Mouse (Mus musculus) ovary, adult 18-20 months (tissue): ENCODE results near the gene Cyb5d1.

ENCODE experiments used
- DNase-seq: peaks from one replicate; pipeline ENCODE4 v3.0.0; 2022; ENCODE audit warnings: low spot score, mixed read lengths

The Cyb5d1 gene

DNA sequence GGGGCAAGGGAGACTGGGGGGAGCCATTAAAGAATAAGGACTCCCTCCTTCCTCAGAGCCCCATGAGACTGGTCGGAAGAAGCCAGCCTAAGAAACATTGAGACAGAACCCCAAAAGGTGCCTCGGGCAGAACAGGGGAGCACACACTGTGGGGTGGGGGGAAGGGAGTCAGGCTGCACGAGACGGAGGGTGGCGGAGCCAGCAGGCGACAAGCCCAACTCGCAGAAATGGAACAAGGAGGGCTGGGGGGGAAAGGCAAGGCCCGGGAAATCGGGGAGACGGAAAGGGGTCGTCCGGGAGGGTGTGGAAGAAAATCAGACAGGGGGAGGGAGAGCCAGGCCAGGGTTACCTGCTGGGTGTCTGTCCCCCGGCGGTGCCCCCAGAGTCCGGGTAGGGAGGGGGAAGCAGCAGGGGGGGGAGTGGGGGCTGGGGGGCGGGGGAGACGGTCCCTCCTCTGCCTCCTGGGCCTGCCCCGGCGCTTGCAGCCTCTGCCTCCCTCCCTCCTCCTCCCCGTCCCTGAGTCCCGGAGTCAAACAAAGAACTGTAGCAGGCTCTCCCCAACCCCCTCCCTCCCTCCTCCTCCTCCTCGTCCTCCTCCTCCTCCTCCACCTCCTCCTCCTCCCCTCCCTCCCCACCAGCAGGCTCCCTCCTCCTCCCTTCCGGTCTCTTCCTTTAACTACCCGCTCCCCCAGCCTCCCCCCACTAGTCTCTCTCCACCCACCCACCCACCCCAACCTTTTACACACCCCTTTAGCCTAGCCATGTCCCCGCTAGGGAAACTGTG is 20.4 kb upstream of the Cyb5d1 start:
- DNase-seq: peak; percentile 79

DNA sequence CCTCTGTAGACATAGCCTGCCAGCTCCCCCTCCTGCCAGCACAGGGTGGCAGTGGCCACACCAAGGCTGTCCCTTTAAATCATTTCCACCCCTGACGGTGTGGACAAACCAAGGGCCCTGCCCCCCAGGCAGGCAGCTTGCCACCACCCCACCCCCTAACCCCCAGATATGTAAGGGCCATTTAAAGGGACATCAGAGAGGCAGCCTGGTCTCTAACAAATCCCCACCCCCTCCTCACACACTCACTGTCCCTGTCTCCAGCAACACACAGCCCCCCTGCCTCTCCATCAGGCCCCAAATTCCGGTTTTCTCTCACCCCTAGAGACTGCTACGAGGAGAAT is 19.9 kb upstream of the Cyb5d1 start:
- peak; percentile 70 for DNase-seq

DNA sequence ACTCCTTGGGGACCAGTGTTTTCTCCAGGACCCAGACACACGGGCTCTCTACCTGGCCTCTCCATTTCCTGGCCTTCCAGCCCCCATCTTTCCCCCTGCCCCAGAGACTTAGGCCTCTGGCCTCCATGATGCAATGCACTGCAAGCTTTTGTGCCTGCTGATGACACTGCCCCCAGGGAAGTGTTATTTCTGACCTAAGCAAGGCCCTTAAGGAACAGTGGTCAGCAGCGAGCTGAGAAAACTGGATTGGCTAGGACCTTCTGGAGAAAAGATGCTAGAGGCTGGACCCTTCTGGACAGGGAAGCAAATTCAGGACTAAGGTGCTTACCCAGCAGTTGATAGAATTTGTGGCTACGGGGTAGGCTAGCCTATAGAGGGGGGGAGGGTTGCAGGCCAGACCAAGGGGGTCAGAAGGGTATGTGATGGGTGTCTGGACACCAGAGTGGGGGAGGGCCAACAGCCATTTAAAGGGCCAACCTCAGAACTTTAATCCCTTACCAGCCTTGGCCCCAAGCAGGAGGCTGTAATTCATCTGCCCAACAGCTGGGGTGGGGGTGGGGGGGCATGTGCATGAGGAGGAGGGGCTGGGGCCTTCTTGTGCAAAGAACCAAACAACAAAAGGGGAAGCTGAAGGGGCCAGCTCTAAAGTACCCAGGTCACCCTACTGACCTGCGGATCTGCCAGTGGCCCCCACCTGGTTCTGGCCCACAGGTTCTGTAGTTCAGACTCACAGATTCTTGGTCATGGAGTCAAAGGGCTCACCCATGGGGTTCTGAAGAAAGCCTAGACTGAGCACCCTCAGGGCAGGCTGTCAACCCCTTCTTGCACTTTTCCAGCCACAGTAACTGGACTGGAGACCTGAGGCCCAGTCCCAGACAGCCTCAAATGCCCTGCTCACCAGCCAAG is 19.2 kb upstream of the Cyb5d1 start:
- DNase-seq: no peak

DNA sequence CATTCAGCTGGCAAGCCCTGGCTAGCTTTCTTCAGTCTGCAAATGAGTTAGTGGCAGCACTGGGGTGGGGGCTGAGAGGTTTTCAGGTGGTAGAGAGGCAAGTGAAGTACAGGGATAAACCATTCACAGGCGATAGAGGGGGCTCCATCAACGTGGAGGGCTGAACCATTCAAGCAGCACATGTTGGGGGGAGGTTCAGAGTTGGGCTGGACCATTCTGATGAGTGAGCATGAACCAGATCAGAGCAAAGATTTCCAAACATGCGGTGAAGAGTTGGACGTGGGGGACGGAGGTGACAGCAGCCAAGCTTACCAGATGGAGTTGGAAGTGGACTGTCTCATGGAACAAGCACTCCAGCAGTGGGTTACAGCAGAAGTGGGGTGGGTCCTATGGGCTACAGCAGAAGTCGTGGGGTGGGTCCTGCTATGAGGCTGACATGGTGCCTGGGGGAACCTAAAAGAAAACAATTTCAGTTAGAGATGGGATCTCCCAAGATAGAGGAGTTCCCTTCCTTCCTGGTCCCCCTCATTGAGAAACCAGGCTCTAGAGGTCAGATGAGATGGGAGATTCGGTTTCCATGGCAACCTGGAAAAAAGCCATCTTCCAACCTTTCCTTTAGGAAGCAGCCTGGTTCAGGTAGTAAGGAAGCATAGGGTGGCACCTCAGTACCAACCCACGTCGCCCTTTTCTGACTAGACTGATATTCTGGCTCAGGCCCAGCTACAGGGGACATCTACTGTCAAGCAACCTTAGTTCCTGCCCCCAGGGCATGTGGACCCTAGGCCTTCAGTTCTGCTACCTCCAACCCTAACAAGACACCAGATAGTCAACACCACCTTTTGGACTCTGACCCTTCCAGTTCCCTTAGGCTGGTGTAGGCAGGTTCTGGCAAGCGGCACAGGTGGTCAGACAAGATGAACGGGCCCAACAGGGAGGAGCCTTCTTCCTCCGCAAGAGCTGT is 18.1 kb upstream of the Cyb5d1 start, which contains the start of gene Kdm6b:
Gene Kdm6b (minus strand): TSS at position 455 of the 961 bp plus-strand sequence.
- peak; percentile 3 for DNase-seq

DNA sequence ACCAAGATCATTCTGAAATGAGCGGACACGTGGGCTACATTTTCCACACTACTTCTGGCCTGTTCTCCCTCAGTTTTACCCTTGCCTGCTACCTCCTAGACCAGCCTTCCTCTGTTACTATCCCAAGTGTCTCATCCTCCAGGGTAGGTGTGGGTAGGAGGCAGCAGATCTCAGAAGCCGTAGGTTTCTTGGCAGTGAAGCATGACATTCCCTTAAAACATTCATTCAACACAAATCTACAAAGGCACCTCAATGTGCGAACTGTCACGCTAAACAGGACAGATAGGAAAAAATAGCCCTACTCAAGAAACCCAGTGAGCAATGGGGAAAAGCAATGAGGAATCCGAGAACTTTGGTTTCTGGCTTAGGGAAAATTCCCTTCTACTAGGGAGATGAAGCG is 17.1 kb upstream of the Cyb5d1 start:
- DNase-seq: no peak

DNA sequence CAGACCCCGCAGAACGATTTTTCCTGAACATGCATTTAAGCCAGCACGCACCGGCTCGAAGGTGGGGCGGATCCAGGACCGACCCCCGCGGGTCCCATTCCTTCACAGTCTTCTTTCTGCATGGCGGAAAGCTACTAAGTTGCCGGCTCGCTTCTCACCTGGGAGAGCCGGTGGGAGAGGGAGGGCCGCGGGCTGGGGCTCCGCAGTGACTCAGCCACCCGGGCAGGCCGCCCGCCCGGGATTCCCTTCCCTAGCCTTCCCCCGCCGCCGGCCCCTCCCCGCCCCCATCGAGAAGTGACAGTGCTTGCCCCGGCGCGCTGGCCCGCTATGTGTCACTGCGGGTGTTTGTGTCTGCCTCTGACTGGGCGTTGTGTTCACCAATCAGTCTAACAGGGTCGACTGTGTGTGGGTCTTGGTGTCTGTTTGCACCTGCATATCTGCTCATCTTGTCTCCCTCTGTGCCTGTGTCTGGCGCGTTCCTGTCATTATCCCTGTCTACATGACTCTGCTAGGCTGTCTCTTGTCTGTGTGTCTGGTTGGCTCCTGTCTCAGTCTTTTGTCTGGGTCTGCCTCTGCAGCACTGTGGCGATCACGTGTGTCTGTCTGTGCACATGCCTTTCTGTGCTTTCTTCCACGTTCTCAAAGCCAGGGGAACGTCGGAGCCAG is 16.2 kb upstream of the Cyb5d1 start:
- peak; percentile 40 for DNase-seq

DNA sequence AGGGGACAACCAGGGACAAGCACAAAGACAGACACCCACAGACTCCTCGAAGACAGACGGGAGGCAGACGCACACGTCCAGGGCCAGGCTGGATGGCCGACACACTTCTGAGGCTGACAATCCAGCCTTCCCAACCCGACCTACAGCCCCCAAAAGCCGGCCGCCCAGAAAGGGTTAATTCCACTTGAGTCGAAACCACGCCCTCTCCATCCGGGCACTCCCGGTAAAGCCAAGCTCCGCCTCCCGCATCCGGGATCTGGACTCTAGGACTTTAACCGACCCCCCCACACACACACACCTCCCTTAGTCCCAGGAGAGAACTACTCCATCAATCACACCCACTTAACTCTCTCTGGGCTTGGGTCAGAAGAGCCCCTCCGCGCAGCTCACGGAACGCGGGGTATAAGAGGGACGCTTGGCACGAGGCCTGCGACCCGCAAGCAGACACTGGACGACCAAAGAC is 15.7 kb upstream of the Cyb5d1 start:
- DNase-seq: peak; percentile 86

DNA sequence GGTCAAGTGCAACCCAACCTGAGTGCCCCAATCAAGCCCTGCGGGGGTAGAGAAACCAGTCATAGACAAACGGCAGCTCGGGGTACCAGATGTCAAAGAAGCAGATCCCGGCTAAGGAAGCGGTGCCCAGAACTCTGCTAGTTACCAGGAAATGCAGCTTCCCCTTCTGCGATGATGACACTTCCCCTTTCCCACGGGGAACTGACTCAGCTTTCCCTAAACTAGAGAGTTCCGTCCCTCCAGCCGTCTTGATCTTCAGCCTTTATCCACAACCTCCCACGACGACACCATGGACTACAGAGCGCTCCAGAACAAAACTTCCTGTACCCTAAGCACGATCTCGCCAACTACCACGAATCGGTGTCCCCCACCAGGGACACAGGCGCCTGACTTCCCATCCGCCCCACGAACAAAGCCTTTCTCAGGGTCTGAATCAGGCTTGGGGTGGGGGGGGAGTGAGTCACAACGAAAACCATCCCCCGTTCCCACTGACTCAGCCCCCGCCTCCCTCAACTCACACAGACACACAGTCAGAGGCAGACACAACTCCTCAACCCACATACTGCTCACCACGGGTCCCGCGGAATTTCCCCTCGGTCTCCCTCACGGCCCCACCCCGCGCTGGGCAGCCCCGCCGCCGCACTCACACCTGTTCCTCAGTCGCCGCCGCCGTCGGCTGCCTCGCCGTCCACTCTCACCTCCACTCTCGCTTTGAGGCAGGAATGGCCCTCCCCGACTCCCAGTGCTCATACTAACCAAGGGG is 15.1 kb upstream of the Cyb5d1 start:
- peak; percentile 35 for DNase-seq

DNA sequence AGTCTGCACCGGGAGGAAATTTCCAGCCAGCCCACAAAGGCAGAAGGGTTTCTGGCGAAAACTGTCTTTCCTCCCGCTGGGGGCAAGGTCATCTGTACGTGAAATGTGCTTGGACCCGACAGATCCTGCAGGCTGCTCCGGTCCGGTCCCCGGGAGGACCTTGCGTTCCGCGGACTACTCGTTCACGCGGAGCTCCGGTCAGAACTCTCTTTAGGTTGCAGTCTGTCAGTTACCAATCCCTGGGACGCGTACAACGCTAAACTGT is 14.5 kb upstream of the Cyb5d1 start:
- no peak for DNase-seq

DNA sequence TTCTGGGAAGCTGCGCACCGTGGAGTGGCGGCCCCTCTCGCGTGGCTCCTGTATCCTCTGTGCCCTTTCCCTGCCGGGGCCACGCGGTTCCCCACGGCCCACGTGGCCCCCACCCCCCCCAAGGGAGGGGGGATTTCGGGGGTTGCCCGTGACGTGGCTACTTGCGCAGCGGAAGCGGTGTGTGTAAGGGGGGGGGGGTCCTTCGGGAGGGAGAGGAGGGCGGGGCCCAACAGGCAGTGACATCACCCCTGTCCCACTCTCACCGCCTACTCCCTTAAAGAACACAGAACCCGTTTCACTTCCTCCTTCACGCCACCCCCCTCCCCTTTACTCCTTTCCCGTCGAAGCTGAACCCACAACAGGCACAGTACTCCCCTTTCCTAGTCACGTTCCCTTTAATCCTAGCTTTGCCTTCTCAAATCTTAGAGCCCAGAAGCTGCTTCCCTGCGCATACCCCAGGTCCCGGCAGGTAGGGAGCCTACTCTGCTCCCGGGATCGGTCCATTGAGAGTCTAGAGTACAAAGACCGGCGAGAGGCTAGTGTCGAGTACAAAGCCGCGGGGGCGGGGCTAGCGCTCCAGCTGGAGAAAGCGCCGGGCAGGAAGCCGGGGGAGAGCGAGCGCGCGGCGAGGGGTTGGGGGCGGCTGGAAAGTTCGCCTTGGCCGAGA is 14.1 kb upstream of the Cyb5d1 start:
- peak; percentile 65 for DNase-seq

DNA sequence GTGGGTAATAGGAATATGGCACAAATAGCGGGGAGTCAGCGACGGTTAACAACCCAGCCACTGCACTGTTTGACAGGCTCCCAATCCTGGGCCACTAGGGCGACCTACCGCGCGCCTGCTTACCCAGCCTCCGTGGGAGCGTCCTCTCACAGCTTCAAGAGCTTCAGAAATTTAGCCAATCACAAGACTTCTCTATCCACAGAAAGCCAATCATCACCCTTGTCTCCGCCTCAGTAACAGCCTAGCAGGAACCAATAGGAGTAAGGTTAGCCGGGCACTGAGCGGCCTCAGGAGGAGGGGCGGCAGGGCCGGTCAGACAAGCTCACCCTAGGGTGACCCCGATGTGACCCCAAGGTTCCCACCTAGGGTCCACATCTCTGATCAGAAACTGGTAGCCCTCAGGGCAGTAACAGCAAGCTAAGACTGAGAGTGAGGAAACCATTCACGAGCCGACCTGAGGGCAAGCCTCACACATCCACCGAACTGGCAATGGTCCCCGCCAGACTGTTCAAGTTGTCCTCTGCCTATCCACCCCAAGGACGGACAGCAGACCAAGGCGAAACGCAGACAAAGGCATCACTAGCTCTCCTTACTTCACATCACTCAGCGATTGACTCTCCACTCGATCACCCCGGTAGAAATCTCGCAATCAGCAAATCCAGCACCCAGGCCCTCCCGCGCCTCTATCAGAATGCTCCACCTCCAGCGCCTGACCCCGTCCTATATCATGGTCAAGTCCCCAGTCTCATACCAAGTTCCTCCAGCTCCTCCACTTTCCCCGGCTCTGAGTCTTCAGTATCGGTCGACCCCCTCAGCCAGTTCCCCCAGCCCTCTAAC is 13.3 kb upstream of the Cyb5d1 start:
- peak; percentile 77 for DNase-seq

DNA sequence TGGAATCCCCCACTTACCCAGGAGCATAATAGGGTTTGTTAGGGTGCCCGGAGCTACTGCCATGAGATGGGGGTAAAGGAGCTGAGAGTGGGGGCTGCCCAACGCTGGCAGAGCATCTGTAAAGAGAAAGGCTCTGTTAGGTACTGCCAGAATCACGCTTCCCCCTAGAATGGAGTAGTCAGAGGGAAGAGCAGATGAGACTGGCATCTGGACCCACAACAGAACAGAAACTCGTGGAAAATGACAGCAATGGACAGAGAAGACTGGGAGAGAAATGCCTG is 12.2 kb upstream of the Cyb5d1 start:
- no peak for DNase-seq

DNA sequence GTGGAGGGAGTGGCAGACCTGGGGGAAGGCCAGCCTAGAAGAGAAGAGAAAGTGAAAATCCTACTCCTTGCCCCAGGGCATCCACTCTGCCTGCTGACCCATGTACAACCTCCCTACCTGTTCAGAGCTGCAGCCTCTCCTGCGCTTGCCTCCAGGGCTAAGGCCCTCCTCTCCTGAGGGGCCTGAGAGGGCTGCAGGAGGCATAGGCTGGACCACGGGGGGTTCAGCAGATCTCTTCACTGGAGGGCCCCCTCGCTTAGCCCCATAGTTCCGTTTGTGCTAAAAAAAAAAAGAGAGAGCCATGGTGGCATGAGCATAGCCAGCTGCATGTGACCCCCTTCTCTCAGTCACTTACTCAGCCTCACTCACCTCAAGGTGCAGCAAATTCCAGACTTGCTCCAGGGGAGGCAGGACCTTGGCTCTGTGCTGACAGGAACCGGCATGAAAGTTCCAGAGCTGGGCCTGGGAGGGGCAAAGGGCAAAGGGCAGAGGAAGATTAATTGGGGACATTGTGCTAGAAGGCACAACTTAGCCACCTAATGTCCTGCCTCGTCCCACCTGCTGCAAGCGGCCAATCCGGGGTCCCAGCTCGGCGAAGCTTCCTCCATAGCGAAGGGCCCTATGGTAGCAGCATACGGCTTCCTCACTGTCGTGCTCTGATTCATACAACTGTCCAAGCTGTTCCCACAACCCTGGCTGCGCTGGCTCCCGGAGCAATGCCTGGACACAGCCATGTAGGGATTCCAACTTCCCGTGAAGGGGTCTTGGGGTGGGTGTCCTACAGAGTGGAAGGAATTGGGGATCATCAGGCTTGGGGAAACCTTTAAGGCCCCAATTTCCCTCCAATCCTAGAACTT is 11.7 kb upstream of the Cyb5d1 start:
- no peak for DNase-seq

DNA sequence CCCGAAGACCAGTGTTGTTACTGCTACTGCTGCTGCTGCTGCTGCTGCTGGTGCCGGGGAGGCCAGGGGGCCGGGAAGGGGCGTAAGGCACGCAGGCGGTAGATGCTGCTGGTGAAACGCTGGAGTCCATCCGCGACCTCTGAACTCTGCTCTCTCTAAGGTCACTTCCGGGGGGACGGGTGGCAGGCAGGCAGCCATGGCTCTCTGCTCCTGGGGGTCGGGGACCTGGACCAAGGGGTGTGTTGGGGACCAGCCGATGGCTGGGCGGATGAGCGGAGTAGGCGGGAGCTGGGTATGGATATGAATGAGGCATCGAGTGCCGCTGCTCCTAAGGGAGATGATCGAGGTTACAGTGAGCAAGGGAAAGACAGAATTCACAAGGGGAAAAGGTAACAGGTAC is 10.9 kb upstream of the Cyb5d1 start:
- DNase-seq: peak; percentile 2

DNA sequence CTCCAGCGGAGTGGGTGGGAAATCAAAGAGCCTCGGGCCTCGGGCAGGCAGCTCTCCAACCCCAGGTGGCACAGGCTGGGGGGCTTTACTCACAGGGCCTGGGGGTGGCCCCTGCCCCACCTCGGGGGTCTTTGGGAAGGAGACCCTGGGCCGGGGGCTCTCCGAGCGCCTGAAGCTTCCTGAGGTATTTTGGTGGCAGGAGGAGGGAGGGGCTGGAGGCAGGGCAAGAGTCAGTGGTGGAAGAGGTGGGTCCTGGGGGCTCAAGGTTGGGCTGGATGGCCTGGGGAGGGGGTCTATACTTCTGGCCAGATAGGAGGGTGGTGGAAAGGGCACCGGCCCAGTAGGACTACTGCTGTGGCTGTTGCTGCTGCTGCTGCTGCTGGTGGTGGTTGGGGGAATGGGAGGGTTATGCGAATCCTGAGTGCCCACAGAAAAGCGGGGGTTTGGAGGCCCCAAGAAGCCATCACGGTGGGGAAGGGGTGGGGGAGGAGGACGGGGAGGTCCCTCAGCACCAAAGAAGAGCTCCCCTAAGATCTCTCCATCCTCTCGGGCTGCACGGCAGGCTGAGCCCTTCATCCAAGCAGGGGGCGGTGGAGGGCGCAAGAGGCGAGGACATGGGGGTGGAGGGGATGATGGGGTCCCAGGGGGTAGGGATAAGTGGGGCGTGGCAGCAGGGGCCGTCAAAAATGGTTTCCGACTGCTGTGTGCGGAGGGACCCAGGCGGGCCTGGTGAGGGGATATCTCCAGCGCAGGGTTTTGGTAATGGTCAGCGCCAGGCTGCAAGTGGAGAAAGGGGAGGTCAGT is 10.2 kb upstream of the Cyb5d1 start:
- peak; percentile 4 for DNase-seq

DNA sequence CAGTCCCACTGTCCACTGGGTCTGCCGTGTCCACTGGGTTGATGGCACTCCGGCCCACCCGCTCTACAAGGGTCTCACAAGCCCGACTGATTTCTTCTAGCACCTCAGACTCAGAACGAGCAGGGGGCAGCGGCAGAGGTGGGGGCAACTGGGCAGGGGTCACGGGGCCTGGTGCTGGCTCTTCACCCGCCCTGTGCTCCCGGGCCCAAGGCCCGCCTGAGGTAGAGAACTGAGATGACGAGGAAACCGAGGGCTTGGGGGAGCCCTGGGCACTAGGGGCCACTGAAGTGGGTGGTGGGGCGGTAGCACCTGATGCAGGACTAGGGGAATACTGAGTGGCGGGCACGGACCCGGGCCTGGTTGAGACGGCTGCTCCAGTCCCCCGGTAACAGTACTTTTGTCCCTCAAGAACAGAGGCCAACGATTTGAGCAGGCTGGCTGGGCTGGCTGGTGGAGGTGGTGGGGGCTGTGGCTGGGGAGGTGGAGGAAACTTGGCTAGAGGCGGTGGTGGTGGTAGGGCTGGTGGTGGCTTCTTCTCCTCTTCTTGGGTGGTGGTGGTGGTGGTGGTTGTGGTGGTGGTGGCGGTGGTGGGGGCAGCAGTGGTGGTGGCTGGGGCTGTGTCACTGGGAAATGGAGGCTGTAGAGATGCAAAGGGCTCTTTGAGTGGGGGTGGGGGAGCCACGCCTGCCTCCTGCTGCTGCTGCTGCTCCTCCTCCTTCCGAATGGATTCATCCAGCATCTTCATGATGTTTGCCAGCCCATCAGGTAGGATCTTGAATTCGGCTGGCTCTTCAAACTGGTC is 9.4 kb upstream of the Cyb5d1 start:
- DNase-seq: peak; percentile 10
